Mouse (Mus musculus): ENCODE data around the gene Jmjd7. TPM values are rescaled to one million over a fixed set of nuclear protein-coding genes. Genes with fewer than 3 reads are reported as not detected.

Jmjd7 gene
- polyA plus RNA-seq, 1 experiment from 2014 or later = 15.5 TPM

DNA sequence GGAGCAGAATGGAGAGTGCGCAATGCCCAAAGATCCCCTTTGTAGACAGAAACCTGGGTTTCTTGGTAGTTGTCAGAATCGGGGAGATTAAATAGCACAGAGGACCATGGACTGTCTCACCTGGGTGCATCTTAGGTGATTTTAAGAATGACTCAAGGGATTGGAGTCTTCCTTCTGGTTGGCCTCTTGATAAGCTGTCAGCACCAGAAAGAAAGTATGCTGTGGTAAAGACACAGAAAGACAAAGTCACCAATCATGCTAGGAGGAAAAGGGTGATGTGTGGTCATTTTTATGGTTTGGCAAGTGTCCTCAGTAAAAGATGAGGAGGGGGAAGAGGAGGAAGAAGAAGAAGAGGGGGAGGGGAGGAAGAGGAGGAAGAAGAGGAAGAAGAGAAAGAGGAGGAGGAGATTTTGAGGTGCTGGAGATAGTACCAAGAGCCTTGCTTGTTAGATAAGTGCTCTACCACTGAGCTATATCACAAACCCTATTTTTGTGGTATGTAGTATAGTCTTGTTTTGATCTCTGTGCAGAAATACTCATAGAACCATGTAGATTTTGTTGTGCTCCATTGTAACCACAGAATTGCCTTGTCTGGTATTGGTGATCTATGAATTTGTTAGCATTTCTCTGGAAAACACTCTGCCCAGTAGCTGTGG, 13.3 kb upstream of the Jmjd7 start:
- Histone ChIP-seq H3K9ac (no peak overlapping the region), H3K27ac (no peak overlapping the region), H3K36me3 (peaks cover 18% of the 10 kb centered on the region), H3K4me3 (replicated peaks) (no peak overlapping the region), H3K4me2 (replicated peaks) (no peak overlapping the region), H3K27me3 (replicated peaks) (no peaks in the 10 kb centered on the region), H3K4me1 (replicated peaks) (no peaks in the 10 kb centered on the region), H3K9me3 (no peaks in the 10 kb centered on the region)
- WGBS = 94% methylated on average over 2 of the region's 2 CpGs
- ATAC-seq = no peak

- Histone ChIP-seq H3K9me3 (no peaks in the 10 kb centered on the region), H3K36me3 (peaks cover 25% of the 10 kb centered on the region), H3K4me2 (replicated peaks) (no peak overlapping the region), H3K4me3 (replicated peaks) (no peak overlapping the region), H3K27ac (no peak overlapping the region), H3K4me1 (replicated peaks) (no peaks in the 10 kb centered on the region), H3K9ac (no peak overlapping the region), H3K27me3 (replicated peaks) (no peaks in the 10 kb centered on the region)
- WGBS = 91% methylated on average over 4 of the region's 4 CpGs
- ATAC-seq = no peak
These were observed 11.4 kb upstream of the Jmjd7 start for GRCm38 (mm10) chr2:120015882-120016281.

- Histone ChIP-seq H3K4me1 (replicated peaks) (no peaks in the 10 kb centered on the region), H3K4me3 (replicated peaks) (no peak overlapping the region), H3K36me3 (peaks cover 36% of the 10 kb centered on the region), H3K27me3 (replicated peaks) (no peaks in the 10 kb centered on the region), H3K9me3 (no peaks in the 10 kb centered on the region), H3K4me2 (replicated peaks) (no peak overlapping the region), H3K9ac (no peak overlapping the region), H3K27ac (no peak overlapping the region)
- 83% methylated on average over 12 of the region's 12 CpGs for WGBS
- ATAC-seq = no peak
These were observed 9.7 kb upstream of the Jmjd7 start for GRCm38 (mm10) chr2:120017599-120017998.

- Histone ChIP-seq H3K36me3 (peaks cover 24% of the 10 kb centered on the region; the same call in 1 of the 2 replicates), H3K9ac (no peak overlapping the region), H3K4me1 (replicated peaks) (peaks cover 9% of the 10 kb centered on the region), H3K27me3 (replicated peaks) (no peaks in the 10 kb centered on the region), H3K9me3 (no peaks in the 10 kb centered on the region), H3K27ac (no peak overlapping the region), H3K4me3 (replicated peaks) (no peak overlapping the region), H3K4me2 (replicated peaks) (no peak overlapping the region)
- ATAC-seq = no peak
- WGBS = 87% methylated on average over 5 of the region's 5 CpGs
These were observed 2.9 kb upstream of the Jmjd7 start for GRCm38 (mm10) chr2:120024337-120024736.

- Histone ChIP-seq H3K4me2 (replicated peaks) (peak overlapping the region; percentile 74), H3K9ac (peak overlapping the region; percentile 87), H3K36me3 (peaks cover 14% of the 10 kb centered on the region; the same call in 1 of the 2 replicates), H3K27ac (peak overlapping the region; percentile 86), H3K4me3 (replicated peaks) (peak overlapping the region; percentile 80), H3K9me3 (no peaks in the 10 kb centered on the region), H3K4me1 (replicated peaks) (peaks cover 9% of the 10 kb centered on the region), H3K27me3 (replicated peaks) (no peaks in the 10 kb centered on the region)
- WGBS = 32% methylated on average over 3 of the region's 3 CpGs
- peak; percentile 12; the same call in 1 of the 2 replicates for ATAC-seq
These were observed 658 bp downstream of the Jmjd7 start for GRCm38 (mm10) chr2:120027950-120028331.

DNA sequence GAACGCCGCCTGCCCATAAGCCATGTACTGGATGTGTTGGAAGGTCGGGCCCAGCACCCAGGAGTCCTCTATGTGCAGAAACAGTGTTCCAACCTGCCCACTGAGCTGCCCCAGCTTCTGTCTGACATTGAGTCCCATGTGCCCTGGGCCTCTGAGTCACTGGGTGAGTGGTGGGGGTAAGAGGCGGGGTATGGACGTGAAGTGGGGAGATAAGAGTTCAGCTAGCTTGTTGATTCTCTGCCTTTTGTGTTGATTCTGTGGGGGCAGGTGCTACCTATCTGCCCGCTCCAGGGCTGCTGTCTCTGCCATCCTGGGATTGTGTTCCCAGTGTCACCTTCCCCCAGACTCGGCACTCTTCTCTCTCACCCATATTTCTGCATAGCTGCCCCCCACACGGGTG, 3.1 kb downstream of the Jmjd7 start:
- Histone ChIP-seq H3K9me3 (no peaks in the 10 kb centered on the region), H3K4me1 (replicated peaks) (peaks cover 9% of the 10 kb centered on the region), H3K4me2 (replicated peaks) (no peak overlapping the region), H3K9ac (no peak overlapping the region), H3K4me3 (replicated peaks) (no peak overlapping the region), H3K36me3 (peaks cover 7% of the 10 kb centered on the region; the same call in 1 of the 2 replicates), H3K27ac (no peak overlapping the region), H3K27me3 (replicated peaks) (no peaks in the 10 kb centered on the region)
- 76% methylated on average over 8 of the region's 8 CpGs for WGBS
- no peak for ATAC-seq

GRCm38 (mm10) chr2:120032726-120033467, 5.6 kb downstream of the Jmjd7 start, which contains the start of gene Pla2g4b:
Gene Pla2g4b, plus strand, starts transcription at chr2:120033417.
- ATAC-seq = no peak
- Histone ChIP-seq H3K4me2 (replicated peaks) (no peak within 1 kb of the TSS), H3K9ac (no peak within 1 kb of the TSS), H3K27ac (no peak within 1 kb of the TSS), H3K9me3 (no peaks in the 10 kb centered on the region), H3K36me3 (peaks cover 13% of the 10 kb centered on the region; the same call in 1 of the 2 replicates), H3K27me3 (replicated peaks) (no peaks in the 10 kb centered on the region), H3K4me1 (replicated peaks) (peaks cover 6% of the 10 kb centered on the region; the same call in 1 of the 2 replicates), H3K4me3 (replicated peaks) (no peak within 1 kb of the TSS)
- WGBS = 88% methylated on average over 12 of the region's 12 CpGs

DNA sequence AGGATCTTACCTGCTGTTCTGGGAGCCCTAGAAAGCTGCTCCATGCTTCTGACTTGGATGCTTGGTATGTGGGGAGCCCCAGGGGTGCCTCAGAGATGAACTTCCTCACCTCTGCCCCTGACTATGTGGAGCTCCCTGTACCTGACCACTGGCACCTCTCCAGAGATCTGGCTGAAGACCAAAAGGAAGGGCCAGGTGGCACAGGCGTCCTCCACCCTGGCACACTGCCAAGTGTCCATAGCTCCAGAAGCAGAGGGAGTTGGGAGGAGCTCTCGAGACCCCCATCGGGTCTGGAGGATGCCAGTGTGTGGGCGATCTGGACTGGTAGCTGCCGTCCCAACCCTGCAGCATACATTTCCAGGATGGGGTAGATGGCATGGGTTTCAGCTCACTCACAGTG, 6.4 kb downstream of the Jmjd7 start:
- Histone ChIP-seq H3K27me3 (replicated peaks) (no peaks in the 10 kb centered on the region), H3K9ac (no peak overlapping the region), H3K4me2 (replicated peaks) (no peak overlapping the region), H3K4me1 (replicated peaks) (no peaks in the 10 kb centered on the region), H3K9me3 (no peaks in the 10 kb centered on the region), H3K36me3 (peaks cover 15% of the 10 kb centered on the region; the same call in 1 of the 2 replicates), H3K4me3 (replicated peaks) (no peak overlapping the region), H3K27ac (no peak overlapping the region)
- no peak for ATAC-seq
- WGBS = 70% methylated on average over 5 of the region's 5 CpGs

- H3K27me3 ChIP-seq (replicated peaks) = no peaks in the 10 kb centered on the region
- no peaks in the 10 kb centered on the region for H3K9me3 ChIP-seq
- no peak for ATAC-seq
- H3K4me2 ChIP-seq (replicated peaks) = no peak overlapping the region
- WGBS = 83% methylated on average over 9 of the region's 9 CpGs
- H3K36me3 ChIP-seq = peaks cover 19% of the 10 kb centered on the region
- H3K27ac ChIP-seq = no peak overlapping the region
- no peak overlapping the region for H3K4me3 ChIP-seq (replicated peaks)
- H3K4me1 ChIP-seq (replicated peaks) = no peaks in the 10 kb centered on the region
- no peak overlapping the region for H3K9ac ChIP-seq
These were observed 10.5 kb downstream of the Jmjd7 start for GRCm38 (mm10) chr2:120037744-120038143.

- Histone ChIP-seq H3K27me3 (replicated peaks) (no peaks in the 10 kb centered on the region), H3K4me1 (replicated peaks) (peaks cover 15% of the 10 kb centered on the region), H3K9ac (no peak overlapping the region), H3K9me3 (no peaks in the 10 kb centered on the region), H3K4me2 (replicated peaks) (no peak overlapping the region), H3K36me3 (peaks cover 14% of the 10 kb centered on the region), H3K4me3 (replicated peaks) (no peak overlapping the region), H3K27ac (no peak overlapping the region)
- ATAC-seq = no peak
- 84% methylated on average over 5 of the region's 5 CpGs for WGBS
These were observed 13.7 kb downstream of the Jmjd7 start for GRCm38 (mm10) chr2:120040991-120041390.

DNA sequence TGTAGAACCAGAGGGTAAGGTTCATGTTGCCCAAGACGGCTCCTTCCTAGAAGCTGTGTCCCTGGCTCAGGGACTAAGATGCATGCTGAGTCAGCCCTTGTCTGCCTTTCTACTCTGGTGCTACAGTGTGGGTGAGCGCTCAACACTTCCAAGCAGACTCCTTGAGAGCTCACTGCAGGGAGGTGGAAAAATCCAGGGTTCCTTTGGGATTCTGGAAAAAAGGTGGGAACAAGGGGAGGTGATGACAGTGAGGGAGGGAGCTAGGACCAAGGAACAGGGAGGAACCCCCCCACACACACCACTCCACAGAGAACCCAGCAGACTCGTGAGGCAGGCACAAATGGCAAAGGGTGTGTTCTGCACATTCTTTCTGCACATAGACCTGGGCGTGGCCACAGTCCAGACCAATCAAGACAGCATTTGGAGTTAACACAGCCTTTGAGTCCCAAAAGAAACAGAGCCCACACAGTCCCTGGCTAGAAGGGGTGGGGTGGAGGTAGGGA, 16.9 kb downstream of the Jmjd7 start:
- Histone ChIP-seq H3K4me3 (replicated peaks) (no peak overlapping the region), H3K9me3 (no peaks in the 10 kb centered on the region), H3K27ac (peak overlapping the region; percentile 36; the same call in 1 of the 2 replicates), H3K4me1 (replicated peaks) (peaks cover 34% of the 10 kb centered on the region), H3K27me3 (replicated peaks) (no peaks in the 10 kb centered on the region), H3K36me3 (peaks cover 8% of the 10 kb centered on the region), H3K9ac (no peak overlapping the region), H3K4me2 (replicated peaks) (0 out of 2 replicates have a peak overlapping the region, but pooled peaks have one; percentile 14)
- WGBS = 49% methylated on average over 4 of the region's 4 CpGs
- peak; percentile 79 for ATAC-seq

- 57% methylated on average over 3 of the region's 3 CpGs for WGBS
- 0 out of 2 replicates have a peak overlapping the region, but pooled peaks have one; percentile 14 for H3K4me2 ChIP-seq (replicated peaks)
- no peak for ATAC-seq
- peaks cover 34% of the 10 kb centered on the region for H3K4me1 ChIP-seq (replicated peaks)
- no peak overlapping the region for H3K4me3 ChIP-seq (replicated peaks)
- no peaks in the 10 kb centered on the region for H3K27me3 ChIP-seq (replicated peaks)
- H3K36me3 ChIP-seq = peaks cover 8% of the 10 kb centered on the region
- H3K9ac ChIP-seq = no peak overlapping the region; the same call in 1 of the 2 replicates
- peak overlapping the region; percentile 23; the same call in 1 of the 2 replicates for H3K27ac ChIP-seq
- H3K9me3 ChIP-seq = no peaks in the 10 kb centered on the region
These were observed 17.4 kb downstream of the Jmjd7 start for GRCm38 (mm10) chr2:120044676-120045075.
